Mouse (Mus musculus) retina, embryonic 14.5 days (tissue): ENCODE results near the gene Ccl22.

Experiments used
- DNase-seq: peaks from one replicate; pipeline ENCODE4 v3.0.0-alpha.2; 2015; ENCODE audit warnings: low spot score

Ccl22 gene

GRCm38 (mm10) chr8:94745476-94746184 lies at the start of gene Ccl22:
Gene Ccl22, plus strand, starts transcription at chr8:94745590.
- DNase-seq = no peak

GRCm38 (mm10) chr8:94695994-94696384 lies 49.4 kb upstream of the Ccl22 start, which contains the start of gene Pllp:
Gene Pllp, minus strand, starts transcription at chr8:94696278.
- DNase-seq = peak; percentile 56

- DNase-seq = no peak
Measured at GRCm38 (mm10) chr8:94696566-94696965, 48.8 kb upstream of the Ccl22 start.

GRCm38 (mm10) chr8:94697956-94698355 lies 47.4 kb upstream of the Ccl22 start:
- DNase-seq = no peak

- DNase-seq = no peak
Measured at GRCm38 (mm10) chr8:94699366-94699765, 46.0 kb upstream of the Ccl22 start.

GRCm38 (mm10) chr8:94700421-94700935 lies 44.9 kb upstream of the Ccl22 start:
- no peak for DNase-seq

GRCm38 (mm10) chr8:94702156-94702555 lies 43.2 kb upstream of the Ccl22 start:
- no peak for DNase-seq

GRCm38 (mm10) chr8:94702844-94703813 lies 42.3 kb upstream of the Ccl22 start:
- DNase-seq = peak; percentile 90

GRCm38 (mm10) chr8:94703972-94704668 lies 41.3 kb upstream of the Ccl22 start:
- peak; percentile 100 for DNase-seq

- DNase-seq = no peak
Measured at GRCm38 (mm10) chr8:94704669-94704984, 40.8 kb upstream of the Ccl22 start.

GRCm38 (mm10) chr8:94705581-94706245 lies 39.7 kb upstream of the Ccl22 start:
- DNase-seq = no peak

GRCm38 (mm10) chr8:94706732-94707395 lies 38.5 kb upstream of the Ccl22 start:
- DNase-seq = no peak

- DNase-seq = no peak
Measured at GRCm38 (mm10) chr8:94710336-94710735, 35.1 kb upstream of the Ccl22 start.

GRCm38 (mm10) chr8:94711160-94711718 lies 34.2 kb upstream of the Ccl22 start:
- no peak for DNase-seq

- no peak for DNase-seq
Measured at GRCm38 (mm10) chr8:94714556-94714955, 30.8 kb upstream of the Ccl22 start.

GRCm38 (mm10) chr8:94715871-94716270 lies 29.5 kb upstream of the Ccl22 start:
- DNase-seq = no peak

GRCm38 (mm10) chr8:94716841-94717240 lies 28.5 kb upstream of the Ccl22 start:
- no peak for DNase-seq

GRCm38 (mm10) chr8:94725998-94726397 lies 19.4 kb upstream of the Ccl22 start:
- no peak for DNase-seq

GRCm38 (mm10) chr8:94729301-94729700 lies 16.1 kb upstream of the Ccl22 start:
- no peak for DNase-seq

- DNase-seq = peak; percentile 23
Measured at GRCm38 (mm10) chr8:94733821-94734465, 11.4 kb upstream of the Ccl22 start.
